Mouse (Mus musculus) neural tube, embryonic 13.5 days (tissue): ENCODE measurements at regions not wholly inside any gene's neighbourhood (a gene's known extent, or its start where the extent isn't known, plus 50 kb on each side); places are given as distances from the start of the nearest gene placed in this dataset.
A peak's percentile ranks its signal among the peaks of the same experiment; 100 is the strongest.

ENCODE experiments used
- ATAC-seq: fragments of 200-750 bp; cut with Nextera tagmentation; 2 replicates; pipeline ENCODE4 v1.8.0; 2017; ENCODE audit warnings: low read depth, mild to moderate bottlenecking, moderate TSS enrichment, moderate library complexity
- H3K27ac ChIP-seq: fragments of 300-500 bp; sonication (generic); replicated peaks from 2 replicates; pipeline ENCODE4 v1.5.1; 2015; ENCODE audit warnings: moderate library complexity, mild to moderate bottlenecking, inconsistent platforms
- H3K27me3 ChIP-seq: fragments of 300-500 bp; sonication (generic); 2 replicates; pipeline ENCODE4 v1.6.1; 2015; ENCODE audit warnings: mild to moderate bottlenecking, inconsistent platforms
- H3K36me3 ChIP-seq: fragments of 300-500 bp; sonication (generic); 2 replicates; pipeline ENCODE4 v1.6.1; 2015; ENCODE audit warnings: mild to moderate bottlenecking, inconsistent platforms
- H3K4me1 ChIP-seq: fragments of 300-500 bp; sonication (generic); replicated peaks from 2 replicates; pipeline ENCODE4 v1.6.1; 2015; ENCODE audit warnings: inconsistent platforms
- H3K4me2 ChIP-seq: fragments of 300-500 bp; sonication (generic); 2 replicates; pipeline ENCODE4 v1.6.1; 2015; ENCODE audit warnings: inconsistent platforms, mild to moderate bottlenecking, moderate library complexity
- H3K4me3 ChIP-seq: fragments of 300-500 bp; sonication (generic); 2 replicates; pipeline ENCODE4 v1.5.1; 2015; ENCODE audit warnings: mild to moderate bottlenecking, inconsistent platforms
- H3K9ac ChIP-seq: fragments of 300-500 bp; sonication (generic); 2 replicates; pipeline ENCODE4 v1.6.1; 2015; ENCODE audit warnings: moderate library complexity, mild to moderate bottlenecking, inconsistent platforms
- H3K9me3 ChIP-seq: fragments of 300-500 bp; sonication (generic); 2 replicates; pipeline ENCODE4 v1.6.1; 2016; ENCODE audit warnings: inconsistent platforms
- WGBS: fragments of 180-500 bp; shearing (Covaris S2); methylation state at CpG from one replicate; pipeline ENCODE4 v1.1.7; 2015; 5-methylcytosine and 5-hydroxymethylcytosine counted together

GRCm38 (mm10) chr14:120136736-120137135 is 94.5 kb upstream of the Oxgr1 start:
- Histone ChIP-seq H3K27me3 (no peaks in the 10 kb centered on the region), H3K9ac (no peak overlapping the region), H3K4me3 (no peak overlapping the region), H3K4me2 (no peak overlapping the region), H3K9me3 (no peaks in the 10 kb centered on the region), H3K36me3 (no peaks in the 10 kb centered on the region), H3K4me1 (peaks cover 9% of the 10 kb centered on the region), H3K27ac (no peak overlapping the region)
- 89% methylated on average over 8 of the region's 8 CpGs for WGBS
- no peak for ATAC-seq

DNA sequence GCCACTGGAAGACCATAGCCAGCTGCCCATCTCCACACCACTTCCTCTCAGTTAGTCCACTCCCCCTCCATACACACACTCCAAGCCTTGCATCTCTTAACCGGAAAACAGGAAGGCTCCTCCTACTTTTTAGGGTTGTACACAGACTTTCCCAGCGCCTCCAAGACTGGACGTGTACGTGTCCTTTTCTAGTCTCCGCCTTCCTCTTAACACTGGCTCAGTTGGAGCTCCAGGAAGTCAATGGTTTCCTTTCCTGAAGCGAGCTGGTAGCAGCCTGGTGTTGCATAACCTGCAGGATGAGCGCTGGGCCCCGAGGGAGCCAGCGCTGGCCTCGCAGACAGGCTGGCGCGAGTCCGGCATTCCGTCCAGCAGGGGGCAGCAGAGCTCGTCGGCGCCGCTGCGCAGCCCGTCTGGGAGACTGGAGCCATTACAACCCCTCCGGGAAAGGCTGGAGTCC is 95.5 kb upstream of the Oxgr1 start:
- H3K4me3 ChIP-seq = peak overlapping the region; percentile 24
- peak overlapping the region; percentile 49 for H3K4me2 ChIP-seq
- no peaks in the 10 kb centered on the region for H3K27me3 ChIP-seq
- 2% methylated on average over 21 of the region's 21 CpGs for WGBS
- no peak overlapping the region for H3K27ac ChIP-seq
- H3K9me3 ChIP-seq = no peaks in the 10 kb centered on the region
- H3K4me1 ChIP-seq = peaks cover 9% of the 10 kb centered on the region
- H3K36me3 ChIP-seq = no peaks in the 10 kb centered on the region
- H3K9ac ChIP-seq = no peak overlapping the region
- peak; percentile 95 for ATAC-seq

GRCm38 (mm10) chr14:120138546-120138945 is 96.3 kb upstream of the Oxgr1 start:
- WGBS = 64% methylated on average over 5 of the region's 5 CpGs

GRCm38 (mm10) chr14:120139256-120139655 is 97.0 kb upstream of the Oxgr1 start:
- H3K9me3 ChIP-seq = no peaks in the 10 kb centered on the region
- H3K27me3 ChIP-seq = no peaks in the 10 kb centered on the region
- H3K9ac ChIP-seq = no peak overlapping the region
- H3K4me1 ChIP-seq = peaks cover 9% of the 10 kb centered on the region
- H3K36me3 ChIP-seq = no peaks in the 10 kb centered on the region
- no peak overlapping the region for H3K27ac ChIP-seq
- no peak overlapping the region for H3K4me3 ChIP-seq
- 94% methylated on average over 14 of the region's 14 CpGs for WGBS
- no peak for ATAC-seq
- no peak overlapping the region for H3K4me2 ChIP-seq

More at GRCm38 (mm10) chr14:120138546-120138945, 96.3 kb upstream of the Oxgr1 start:
- peaks cover 9% of the 10 kb centered on the region for H3K4me1 ChIP-seq
- no peak overlapping the region for H3K4me2 ChIP-seq
- no peak overlapping the region for H3K4me3 ChIP-seq
- no peak overlapping the region for H3K9ac ChIP-seq
- H3K27me3 ChIP-seq = no peaks in the 10 kb centered on the region
- no peaks in the 10 kb centered on the region for H3K36me3 ChIP-seq
- no peak overlapping the region for H3K27ac ChIP-seq
- no peaks in the 10 kb centered on the region for H3K9me3 ChIP-seq
- ATAC-seq = no peak

GRCm38 (mm10) chr14:120139671-120140071 is 97.4 kb upstream of the Oxgr1 start:
- no peaks in the 10 kb centered on the region for H3K27me3 ChIP-seq
- no peak overlapping the region for H3K4me2 ChIP-seq
- no peak overlapping the region for H3K4me3 ChIP-seq
- WGBS = 64% methylated on average over 16 of the region's 16 CpGs
- peaks cover 9% of the 10 kb centered on the region for H3K4me1 ChIP-seq
- no peak overlapping the region for H3K27ac ChIP-seq
- no peak for ATAC-seq
- no peaks in the 10 kb centered on the region for H3K9me3 ChIP-seq
- no peak overlapping the region for H3K9ac ChIP-seq
- no peaks in the 10 kb centered on the region for H3K36me3 ChIP-seq

- Histone ChIP-seq H3K4me3 (no peak overlapping the region), H3K9ac (no peak overlapping the region), H3K9me3 (no peaks in the 10 kb centered on the region), H3K27ac (no peak overlapping the region), H3K4me1 (peaks cover 9% of the 10 kb centered on the region), H3K27me3 (no peaks in the 10 kb centered on the region), H3K36me3 (no peaks in the 10 kb centered on the region), H3K4me2 (no peak overlapping the region)
- no peak for ATAC-seq
- 93% methylated on average over 8 of the region's 8 CpGs for WGBS
Observed at GRCm38 (mm10) chr14:120140211-120140610, 98.0 kb upstream of the Oxgr1 start.

DNA sequence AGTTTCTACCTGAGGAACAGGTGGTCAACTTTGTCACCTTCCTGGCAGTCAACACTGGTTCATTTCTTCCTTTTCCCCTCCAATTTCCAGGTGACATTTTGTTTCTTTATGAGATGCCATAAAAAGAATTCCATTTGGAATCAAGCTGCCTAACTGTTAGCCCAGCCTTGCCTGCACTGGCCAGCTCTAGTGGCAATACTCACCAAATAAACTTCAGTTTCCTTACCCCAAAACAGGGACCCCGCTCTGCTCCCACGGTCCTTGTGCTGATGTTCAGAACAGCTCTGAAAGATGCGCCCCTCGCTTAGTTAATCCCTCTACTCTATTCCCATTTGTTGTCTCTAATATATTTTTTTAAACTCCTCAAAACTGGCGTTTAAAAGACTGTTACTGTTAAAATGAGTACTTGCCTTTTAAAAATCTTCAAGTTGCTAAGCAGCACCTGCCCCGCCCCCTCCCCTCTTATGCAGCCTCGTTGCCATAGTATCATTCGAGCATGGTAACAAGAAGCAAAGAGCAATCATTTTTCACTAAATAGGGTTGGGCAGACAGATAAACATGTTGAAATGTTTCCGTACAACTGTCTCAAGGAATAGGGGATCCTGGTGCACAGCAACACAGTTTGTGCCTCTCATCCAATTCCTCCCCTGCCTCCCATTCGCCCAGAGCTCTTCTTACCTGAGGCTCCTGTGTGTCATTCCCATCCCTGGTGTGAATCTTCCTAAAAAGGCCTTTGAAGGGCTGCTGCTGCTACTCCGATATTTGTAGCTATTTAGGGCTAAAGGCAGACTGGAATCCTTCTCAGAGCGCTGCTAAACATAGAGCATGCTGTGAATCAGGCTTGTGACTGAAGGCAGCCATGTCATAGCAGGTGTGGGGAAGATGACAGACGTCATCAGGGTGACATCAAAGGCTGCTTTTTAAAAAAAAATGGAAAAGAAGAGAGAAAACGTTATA is 98.8 kb upstream of the Oxgr1 start:
- Histone ChIP-seq H3K9me3 (no peaks in the 10 kb centered on the region), H3K36me3 (no peaks in the 10 kb centered on the region), H3K9ac (no peak overlapping the region), H3K4me3 (no peak overlapping the region), H3K4me1 (peaks cover 9% of the 10 kb centered on the region), H3K27ac (no peak overlapping the region), H3K4me2 (no peak overlapping the region), H3K27me3 (no peaks in the 10 kb centered on the region)
- 74% methylated on average over 14 of the region's 14 CpGs for WGBS
- no peak for ATAC-seq

DNA sequence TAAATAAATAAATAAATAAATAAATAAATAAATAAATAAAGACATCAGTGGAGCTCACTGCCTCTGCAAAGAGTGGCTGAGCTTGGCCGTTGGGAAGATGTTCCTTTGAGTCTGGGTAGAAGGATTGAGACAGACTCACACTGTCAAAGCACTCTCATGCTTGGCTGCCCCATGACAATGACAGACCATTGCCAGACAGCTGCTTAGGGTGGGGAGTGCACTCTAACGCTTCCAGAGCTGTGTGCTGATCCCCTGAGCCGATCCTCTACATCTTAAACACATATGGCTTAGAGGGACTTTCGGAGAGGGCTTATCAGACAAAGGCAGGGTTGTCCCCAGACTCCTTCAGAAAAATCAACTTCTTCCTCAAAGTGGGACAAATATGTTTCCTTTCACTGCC is 100.0 kb upstream of the Oxgr1 start:
- Histone ChIP-seq H3K27me3 (no peaks in the 10 kb centered on the region), H3K36me3 (no peaks in the 10 kb centered on the region), H3K4me1 (peaks cover 9% of the 10 kb centered on the region), H3K9me3 (no peaks in the 10 kb centered on the region), H3K27ac (no peak overlapping the region), H3K9ac (no peak overlapping the region), H3K4me2 (no peak overlapping the region), H3K4me3 (no peak overlapping the region)
- WGBS = 38% methylated on average over 4 of the region's 4 CpGs
- no peak for ATAC-seq

DNA sequence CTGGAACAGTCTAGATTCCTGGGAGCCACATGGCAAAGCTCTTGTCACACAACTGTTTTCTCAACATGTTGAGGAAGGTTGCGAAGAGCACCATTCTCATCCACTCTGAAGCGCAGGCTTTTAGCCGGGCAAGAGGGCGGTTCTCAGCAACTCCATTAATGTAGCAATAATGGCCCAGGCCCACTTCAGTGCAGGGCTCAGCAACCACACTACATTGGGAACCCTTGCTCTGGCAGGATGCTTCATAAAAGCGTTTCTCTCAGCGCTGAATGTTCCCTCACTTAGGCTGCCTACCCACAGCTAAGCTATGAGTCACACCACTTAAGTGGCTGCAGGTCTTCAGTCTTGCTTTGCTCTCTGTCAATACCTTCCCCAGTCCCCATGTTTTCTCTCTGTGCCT is 102.2 kb upstream of the Oxgr1 start:
- H3K36me3 ChIP-seq = no peaks in the 10 kb centered on the region
- no peak overlapping the region for H3K4me2 ChIP-seq
- H3K27ac ChIP-seq = no peak overlapping the region
- no peaks in the 10 kb centered on the region for H3K27me3 ChIP-seq
- H3K9ac ChIP-seq = no peak overlapping the region
- WGBS = 88% methylated on average over 6 of the region's 6 CpGs
- H3K4me1 ChIP-seq = no peaks in the 10 kb centered on the region; the same call in none of the 2 replicates
- no peak for ATAC-seq
- no peak overlapping the region for H3K4me3 ChIP-seq
- H3K9me3 ChIP-seq = no peaks in the 10 kb centered on the region

- 82% methylated on average over 11 of the region's 11 CpGs for WGBS
- Histone ChIP-seq H3K36me3 (no peaks in the 10 kb centered on the region), H3K4me1 (no peaks in the 10 kb centered on the region; the same call in none of the 2 replicates), H3K27me3 (no peaks in the 10 kb centered on the region), H3K27ac (no peak overlapping the region), H3K9me3 (no peaks in the 10 kb centered on the region), H3K4me2 (no peak overlapping the region), H3K9ac (no peak overlapping the region), H3K4me3 (no peak overlapping the region)
- no peak for ATAC-seq
Observed at GRCm38 (mm10) chr14:120146312-120146711, 104.1 kb upstream of the Oxgr1 start.

DNA sequence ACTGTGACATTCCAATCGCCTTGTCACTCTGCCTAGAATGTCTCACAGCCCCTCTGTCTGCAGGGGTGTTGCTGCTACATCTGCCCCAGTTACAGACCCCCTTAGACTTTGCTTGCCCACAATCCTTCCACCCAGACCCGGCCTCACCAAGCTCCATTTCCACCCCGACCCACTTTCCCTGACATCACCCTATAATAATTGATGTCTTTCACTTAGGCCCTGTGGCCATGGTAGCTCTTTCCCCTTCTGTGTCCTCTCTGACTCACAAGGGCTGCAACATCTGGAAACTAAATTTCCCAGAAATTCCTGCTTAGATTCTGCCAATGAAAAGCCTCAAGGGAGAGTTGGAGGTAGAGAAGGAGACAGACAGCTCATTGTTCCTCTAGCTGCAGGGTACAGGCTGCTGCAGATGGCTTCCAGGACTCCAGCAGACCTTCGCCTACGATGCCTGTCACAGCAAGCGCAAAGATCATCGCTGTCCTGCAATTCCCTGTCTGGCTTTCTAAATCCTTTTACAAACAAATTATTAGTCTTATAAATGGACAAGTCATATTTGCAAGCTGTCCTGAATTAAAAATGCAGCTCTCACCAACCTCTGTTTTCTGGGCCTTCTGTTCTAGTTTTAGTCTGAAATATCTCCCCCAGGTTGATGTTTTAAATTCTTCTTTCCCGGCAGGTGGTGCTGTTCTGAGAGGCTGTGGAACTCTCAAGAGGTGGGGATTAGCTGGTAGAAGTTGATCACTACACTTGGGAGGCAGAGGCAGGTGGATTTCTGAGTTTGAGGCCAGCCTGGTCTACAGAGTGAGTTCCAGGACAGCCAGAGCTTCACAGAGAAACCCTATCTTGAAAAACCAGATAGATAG is 104.9 kb upstream of the Oxgr1 start:
- H3K4me2 ChIP-seq = no peak overlapping the region
- H3K9me3 ChIP-seq = no peaks in the 10 kb centered on the region
- H3K36me3 ChIP-seq = no peaks in the 10 kb centered on the region
- H3K4me3 ChIP-seq = no peak overlapping the region
- no peak for ATAC-seq
- no peak overlapping the region for H3K9ac ChIP-seq
- no peaks in the 10 kb centered on the region; the same call in 1 of the 2 replicates for H3K4me1 ChIP-seq
- H3K27me3 ChIP-seq = no peaks in the 10 kb centered on the region
- H3K27ac ChIP-seq = no peak overlapping the region
- 71% methylated on average over 8 of the region's 8 CpGs for WGBS

- Histone ChIP-seq H3K36me3 (no peaks in the 10 kb centered on the region), H3K4me1 (no peaks in the 10 kb centered on the region), H3K9ac (no peak overlapping the region), H3K27ac (no peak overlapping the region), H3K4me2 (no peak overlapping the region), H3K4me3 (no peak overlapping the region), H3K9me3 (no peaks in the 10 kb centered on the region), H3K27me3 (no peaks in the 10 kb centered on the region)
- no peak for ATAC-seq
- 70% methylated on average over 11 of the region's 11 CpGs for WGBS
Observed at GRCm38 (mm10) chr14:120148803-120149202, 106.6 kb upstream of the Oxgr1 start.
